Mouse (Mus musculus) brain, embryonic 18.5 days (tissue): Measurements from ENCODE around the gene Gm5901.
A peak's percentile ranks its signal among the peaks of the same experiment; 100 is the strongest.
"Not testable (repeated sequence)": the region's sequence is repeated elsewhere in the genome, so short reads cannot be mapped to it uniquely, and the experiment has no call there.

Source experiments
- DNase-seq: peaks from one replicate; pipeline ENCODE4 v3.0.0-alpha.2; 2012; ENCODE audit warnings: low read depth, low spot score

The Gm5901 gene

DNA sequence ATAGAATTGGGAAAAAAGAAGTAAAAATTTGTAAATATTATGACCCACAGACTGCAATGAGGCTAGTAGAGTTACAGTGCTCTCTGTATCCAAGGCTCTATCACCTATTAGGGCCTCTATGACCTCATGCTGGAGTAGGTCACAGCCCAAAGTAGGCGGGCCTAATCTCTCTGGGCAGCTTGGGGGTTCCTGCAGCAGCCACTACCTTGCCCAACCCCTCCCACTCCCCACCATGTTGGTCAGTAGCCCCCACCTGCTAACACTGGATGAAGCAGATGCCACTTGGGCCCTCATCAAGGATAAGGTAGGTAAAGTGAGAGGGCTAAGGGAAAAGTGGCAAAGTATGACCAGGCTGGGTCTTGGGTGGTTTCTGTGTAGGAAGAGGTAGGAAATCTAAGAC, at the start of gene Gm5901:
Gm5901 (plus strand) TSS at position 173 of the 400 bp plus-strand sequence.
- no peak for DNase-seq

DNA sequence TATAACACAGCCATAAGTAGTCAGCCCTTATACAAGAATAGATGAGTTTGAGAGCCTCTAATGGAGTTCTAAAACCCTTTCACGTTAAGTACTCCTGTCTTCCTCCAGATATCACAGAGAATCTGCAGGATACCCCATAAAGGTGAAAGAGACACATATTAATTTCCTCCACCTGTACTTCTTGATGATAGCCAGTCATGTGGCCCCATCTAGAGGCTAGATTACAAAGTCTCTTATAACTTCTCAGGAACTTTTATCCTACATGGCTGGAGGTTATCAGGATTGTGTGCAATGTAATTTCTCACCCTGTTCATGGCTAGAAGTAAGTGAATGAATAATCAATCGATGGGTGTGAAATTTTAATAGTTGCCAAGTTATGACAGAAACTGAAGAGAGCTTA, 49.5 kb upstream of the Gm5901 start:
- no peak for DNase-seq

DNA sequence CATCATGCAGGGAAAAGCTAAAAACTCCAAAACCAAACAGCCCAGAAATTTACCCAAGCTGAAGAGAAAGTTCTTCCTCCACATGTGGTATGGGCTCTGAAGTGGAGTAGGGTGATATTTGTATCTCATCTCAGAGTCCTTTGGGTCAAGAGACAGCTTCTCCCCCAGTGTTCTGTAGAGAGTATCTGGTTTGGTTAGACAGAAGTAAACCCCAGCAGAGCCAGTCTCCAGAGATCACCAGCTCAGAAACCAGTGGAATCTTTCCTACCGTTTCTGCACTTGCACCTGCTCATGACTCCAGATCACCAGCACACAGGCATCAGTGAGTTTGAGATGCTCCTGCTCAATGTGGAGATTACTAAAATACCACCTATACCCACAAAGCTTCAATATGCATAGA, 40.8 kb upstream of the Gm5901 start, which contains the start of gene Olfr690:
Olfr690 (minus strand) TSS at position 101 of the 400 bp plus-strand sequence.
- DNase-seq = no peak

DNA sequence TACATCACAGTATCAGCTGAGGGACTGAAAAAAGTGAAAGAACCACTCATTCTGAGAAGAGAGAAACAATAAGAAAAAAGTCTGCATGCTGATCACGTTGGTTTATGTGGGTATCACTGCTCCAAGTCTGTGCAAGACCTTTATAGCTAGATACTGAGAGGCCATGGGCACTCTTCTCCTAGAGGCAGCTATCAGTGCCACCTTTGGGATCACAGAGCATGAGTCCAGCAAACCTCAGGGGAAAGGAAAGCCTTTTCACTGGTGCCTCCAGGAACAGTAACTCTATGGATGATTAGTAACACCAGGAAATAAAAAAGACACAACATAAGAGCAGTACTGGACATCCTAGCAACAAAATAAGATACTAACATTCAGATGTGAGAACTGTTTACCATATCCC, 32.7 kb upstream of the Gm5901 start, which contains the start of gene Olfr691:
Olfr691 (minus strand) TSS at position 101 of the 400 bp plus-strand sequence.
- DNase-seq = no peak

DNA sequence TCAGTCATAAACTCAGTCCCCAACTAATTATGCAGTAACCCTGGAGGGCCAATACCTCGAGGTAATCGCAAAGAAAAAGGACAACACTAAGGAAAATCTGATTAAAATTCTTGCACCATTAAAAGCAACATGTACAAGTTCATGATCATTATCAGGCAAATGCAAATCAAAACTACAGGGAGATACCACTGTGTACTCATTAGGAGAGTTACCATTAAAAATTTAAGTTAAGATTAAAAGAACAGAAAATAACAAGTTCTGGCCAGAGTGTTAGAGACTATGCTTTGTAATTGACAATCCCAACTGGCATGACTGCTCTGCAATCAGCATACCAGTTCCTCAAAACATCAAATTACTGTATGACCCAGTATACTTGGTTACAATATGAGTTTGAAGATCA, 32.1 kb upstream of the Gm5901 start:
- no peak for DNase-seq

DNA sequence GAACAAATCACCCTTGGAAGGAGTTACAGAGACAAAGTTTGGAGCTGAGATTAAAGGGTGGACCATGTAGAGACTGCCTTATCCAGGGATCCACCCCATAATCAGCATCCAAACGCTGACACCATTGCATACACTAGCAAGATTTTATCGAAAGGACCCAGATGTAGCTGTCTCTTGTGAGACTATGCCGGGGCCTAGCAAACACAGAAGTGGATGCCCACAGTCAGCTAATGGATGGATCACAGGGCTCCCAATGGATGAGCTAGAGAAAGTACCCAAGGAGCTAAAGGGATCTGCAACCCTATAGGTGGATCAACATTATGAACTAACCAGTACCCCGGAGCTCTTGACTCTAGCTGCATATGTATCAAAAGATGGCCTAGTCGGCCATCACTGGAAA, 18.8 kb upstream of the Gm5901 start:
- DNase-seq = not testable (repeated sequence)

DNA sequence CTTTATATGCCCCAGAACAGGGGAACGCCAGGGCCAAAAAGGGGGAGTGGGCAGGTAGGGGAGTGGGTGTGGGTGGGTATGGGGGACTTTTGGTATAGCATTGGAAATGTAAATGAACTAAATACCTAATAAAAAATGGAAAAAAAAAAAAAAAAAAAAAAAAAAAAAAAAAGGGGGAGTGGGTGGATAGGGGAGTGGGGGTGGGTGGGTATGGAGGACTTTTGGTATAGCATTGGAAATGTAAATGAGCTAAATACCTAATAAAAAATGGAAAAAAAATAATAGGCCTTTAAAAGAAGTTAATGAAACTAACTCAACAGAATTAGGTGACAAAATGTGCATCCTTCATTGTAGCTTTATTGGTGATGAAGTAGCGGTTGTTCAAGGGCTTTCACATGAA, 18.4 kb upstream of the Gm5901 start:
- DNase-seq = not testable (repeated sequence)

DNA sequence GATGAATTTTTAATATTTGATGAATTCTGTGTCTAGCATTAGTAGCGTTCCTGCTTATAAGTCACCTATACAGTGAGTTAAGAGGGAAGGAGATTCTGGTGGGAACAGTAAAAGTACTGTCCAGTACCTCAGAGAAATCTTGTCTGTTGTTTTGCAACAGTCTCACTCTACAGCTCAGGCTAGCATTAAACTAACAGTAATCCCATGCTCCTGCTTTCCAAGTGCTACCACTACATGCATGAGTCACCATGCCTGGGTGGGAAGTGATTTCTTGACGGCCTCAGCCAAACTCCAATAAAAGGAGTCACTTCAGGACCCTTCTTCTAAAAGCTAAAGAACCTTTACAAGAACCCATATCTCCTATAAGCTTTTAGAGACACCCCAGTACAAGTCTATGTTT, 13.1 kb upstream of the Gm5901 start:
- DNase-seq = no peak

DNA sequence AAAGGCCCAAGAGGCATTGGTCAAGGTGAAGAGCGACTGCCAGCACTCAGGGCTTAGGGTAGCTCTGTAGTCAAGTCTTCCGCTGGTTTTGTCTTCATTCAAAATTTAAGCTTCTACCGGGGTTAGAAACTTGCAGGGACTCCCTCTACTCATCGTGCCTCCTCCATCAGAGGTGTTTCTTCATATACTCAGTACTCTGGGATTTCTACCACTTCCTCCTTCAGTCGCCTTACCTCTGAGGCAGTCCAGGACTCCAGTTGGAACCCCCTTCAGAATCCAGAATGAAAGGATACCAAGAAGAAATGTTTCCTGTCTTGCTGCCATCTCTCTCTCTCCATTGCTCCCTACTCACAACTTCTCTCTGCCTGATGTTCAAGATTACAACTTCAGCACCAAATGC, 7.6 kb upstream of the Gm5901 start:
- no peak for DNase-seq

DNA sequence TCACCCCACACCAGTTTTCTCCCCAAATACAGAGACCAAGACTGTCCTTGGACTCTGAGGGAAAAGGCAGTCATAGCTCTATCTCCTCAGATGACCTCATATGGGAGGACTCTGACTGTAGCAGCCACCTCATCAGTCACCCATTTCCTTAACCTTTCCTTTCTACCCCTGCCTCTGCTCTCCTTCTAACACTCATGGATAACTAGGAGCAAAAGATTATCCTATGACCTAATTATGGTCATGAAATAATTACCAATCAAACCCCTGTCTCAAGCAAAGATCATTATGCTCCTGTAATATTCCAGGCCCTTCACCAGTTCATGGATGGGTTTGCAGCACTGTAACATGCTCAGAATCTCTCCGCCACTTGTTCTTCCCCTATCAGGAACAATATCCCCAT, 6.9 kb upstream of the Gm5901 start, which contains the start of gene Olfr692:
Olfr692 (plus strand) TSS at position 301 of the 400 bp plus-strand sequence.
- DNase-seq = no peak

DNA sequence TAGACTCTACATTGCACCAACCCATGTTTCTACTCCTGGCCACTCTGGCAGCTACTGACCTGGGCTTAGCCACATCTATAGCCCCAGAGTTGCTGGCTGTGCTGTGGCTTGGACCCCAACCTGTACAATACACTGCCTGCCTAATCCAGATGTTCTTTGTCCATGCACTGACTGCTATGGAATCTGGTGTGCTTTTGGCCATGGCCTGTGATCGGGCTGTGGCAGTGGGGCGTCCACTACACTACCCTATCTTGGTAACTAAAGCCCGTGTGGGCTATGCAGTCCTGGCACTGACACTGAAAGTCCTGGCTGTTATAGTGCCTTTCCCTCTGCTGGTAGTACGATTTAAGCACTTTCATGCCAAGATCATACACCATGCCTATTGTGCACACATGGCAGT, 6.3 kb upstream of the Gm5901 start:
- no peak for DNase-seq

DNA sequence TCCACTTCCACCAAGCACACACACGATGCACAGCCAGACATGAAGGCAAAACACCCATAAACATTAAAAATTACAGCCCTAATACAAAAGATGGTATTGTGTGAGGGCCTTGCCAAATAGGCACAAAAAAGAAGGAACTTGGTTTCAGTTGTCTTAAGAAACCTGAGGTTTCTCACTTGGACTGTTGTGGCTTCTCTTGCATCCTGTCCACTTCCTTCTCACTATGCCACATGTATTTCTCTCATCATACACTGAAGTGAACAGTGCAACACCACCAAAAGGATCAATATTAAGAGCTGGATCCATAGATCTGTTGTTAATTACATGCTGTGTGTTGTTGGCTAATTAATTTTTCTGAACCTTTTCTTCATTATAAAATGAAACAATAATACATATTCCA, 1.9 kb upstream of the Gm5901 start:
- DNase-seq = no peak

DNA sequence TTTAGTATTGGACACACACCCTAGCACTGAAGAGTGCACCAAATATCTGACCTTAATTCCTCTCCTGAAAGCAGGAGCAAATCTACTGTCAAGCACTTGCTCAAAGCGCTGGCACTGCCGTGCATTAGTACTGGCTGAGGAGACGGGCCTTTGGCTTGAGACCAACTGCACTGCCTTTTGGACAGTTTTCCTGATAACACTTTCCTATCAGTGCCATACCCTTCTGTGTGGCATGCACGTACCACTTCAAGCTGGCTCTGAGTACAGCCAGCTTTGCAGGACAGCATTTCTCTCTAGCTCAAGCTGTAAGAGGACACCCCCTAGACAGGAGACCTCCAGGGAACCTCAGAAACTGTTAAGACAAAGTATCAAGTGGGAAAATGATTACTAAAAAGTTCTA, 1.3 kb upstream of the Gm5901 start:
- DNase-seq = no peak

DNA sequence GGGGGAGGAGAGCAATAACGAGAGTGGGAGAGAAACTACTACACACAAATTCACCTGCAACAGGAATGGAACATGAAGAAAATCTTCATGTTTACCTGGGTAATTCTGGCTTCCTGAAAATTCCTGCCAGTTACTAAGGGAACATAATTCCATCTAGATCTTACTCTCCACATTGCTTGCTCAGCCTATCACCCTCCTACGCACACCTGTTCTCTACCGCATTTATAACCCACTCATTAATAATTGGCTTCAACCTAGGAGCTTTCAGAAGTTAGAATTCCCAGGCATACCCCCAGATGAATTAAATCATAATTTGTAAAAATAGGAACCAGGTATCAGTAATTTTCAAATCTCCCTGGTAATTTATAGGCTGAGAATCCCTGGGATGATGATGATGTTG, 862 bp upstream of the Gm5901 start:
- no peak for DNase-seq

DNA sequence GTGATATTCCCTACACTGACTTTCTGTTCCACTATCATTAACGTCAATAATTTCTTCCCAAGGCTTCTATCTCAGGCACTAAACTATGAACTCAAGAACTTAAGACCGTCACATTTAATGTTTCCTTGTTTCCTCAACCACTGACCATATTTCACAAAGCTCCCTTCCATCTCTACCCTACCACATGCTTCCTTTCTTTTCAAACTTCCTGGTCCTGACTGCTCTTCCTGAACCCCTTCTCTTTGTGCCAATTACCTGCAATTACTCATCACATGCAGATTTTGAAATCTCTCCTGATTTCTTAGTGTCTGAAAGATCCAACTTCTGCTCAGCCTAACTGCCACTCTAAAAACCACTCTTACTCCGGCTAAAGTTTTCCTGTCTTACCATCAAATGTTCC, 5.5 kb downstream of the Gm5901 start:
- no peak for DNase-seq

DNA sequence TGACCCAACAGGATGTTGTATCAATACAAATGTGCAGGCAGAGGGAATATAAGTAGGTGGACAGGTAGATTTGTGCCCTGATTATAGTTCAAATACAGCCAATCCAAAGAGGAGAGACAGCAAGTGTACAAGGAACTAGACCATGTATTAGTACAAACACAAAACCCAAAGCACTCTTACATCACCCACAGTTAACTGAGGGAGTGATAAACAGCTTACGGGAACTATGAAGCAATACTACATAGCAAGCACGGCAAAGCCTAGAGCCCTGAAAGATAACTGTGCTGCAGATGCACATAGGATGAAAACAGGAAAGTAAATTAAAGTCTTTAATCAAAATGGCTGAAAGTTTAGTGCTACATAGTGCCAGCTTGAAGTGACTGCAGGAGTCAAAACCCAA, 12.9 kb downstream of the Gm5901 start:
- no peak for DNase-seq

DNA sequence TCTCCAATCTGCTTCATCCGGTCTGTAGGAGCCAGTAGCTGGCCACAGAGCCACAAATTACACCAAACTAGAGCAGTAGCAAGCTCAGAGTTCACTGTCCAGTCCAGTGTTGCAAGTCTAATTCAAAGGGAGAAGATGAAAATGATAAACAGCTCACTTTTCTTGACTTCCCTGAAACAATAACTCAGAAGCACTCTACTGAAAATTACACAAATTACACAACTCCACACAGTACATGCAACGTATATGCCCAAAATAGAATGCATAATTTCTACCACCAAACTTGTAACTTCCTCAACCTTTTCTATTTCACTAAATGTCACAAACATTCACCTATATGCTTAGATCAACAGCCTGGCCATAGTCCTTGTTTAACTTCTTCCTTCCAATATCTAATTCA, 15.4 kb downstream of the Gm5901 start:
- DNase-seq = no peak

DNA sequence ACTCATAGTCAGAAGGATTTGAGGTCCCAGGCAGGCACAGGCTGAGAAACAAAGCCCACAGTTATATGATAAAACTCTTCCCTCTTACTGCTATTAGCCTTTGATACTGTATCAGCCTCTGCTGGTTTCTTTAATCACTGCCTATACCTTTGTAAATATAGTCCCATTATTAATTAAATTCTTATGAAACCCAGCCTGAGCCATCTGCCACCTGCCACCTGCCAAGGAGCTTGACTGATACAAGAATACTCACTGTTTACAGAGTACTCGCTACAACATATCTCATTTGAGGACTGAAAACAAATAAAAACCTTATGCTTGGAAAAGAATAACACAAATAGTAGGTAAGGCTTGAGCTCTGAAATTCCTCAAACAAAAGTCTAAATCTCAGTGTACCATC, 19.8 kb downstream of the Gm5901 start:
- no peak for DNase-seq

DNA sequence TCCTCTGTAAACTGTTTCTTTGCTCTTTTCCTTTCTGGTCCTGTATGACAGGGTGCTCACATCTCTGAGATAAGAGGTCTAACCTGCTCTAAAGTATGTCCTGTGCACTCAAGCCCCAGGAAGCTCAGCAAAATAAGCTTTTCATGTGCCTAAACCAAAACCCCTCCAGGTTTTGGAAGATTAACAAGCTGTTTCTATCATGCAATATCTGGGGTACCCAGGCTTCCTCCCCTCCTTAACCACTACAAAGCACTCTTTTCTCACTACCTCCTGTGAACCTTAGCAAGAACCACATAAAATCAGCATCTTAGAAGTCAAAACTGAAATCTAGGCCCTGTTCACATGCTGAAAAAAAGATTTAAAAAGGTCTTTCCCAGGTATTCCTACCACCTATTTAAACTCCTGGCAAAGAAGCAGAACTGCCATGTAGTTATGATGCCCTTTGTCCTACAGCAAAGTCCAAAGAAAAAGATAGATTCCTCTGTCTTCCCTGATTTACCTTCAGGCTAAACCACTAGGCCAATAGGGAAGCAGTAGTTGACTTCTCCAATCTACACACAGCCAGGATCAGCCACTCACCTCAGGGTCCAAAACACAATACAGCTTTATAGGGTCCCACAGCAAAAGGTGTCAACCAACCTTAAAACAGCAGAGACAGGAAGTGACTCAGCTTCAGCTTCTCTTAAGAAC, 20.4 kb downstream of the Gm5901 start:
- DNase-seq = no peak

DNA sequence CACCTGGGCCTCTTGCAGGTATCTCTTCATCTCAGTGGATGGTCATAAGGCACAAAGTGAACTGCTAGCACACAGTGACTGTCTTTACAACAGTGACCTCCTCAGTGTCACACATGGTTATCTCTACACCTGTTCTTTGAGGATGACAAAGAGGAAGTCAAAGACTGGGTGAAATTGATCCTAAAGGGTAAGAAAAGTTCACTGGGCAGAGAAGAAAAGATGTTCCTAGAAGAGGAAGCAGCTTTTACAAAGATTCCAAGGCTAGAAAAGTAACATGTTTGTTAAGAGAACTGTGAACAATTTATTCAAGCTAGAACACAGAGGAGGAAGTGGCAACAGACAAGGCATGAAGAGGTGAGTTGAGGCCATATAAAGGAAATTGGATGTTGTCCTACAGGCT, 21.3 kb downstream of the Gm5901 start:
- no peak for DNase-seq

DNA sequence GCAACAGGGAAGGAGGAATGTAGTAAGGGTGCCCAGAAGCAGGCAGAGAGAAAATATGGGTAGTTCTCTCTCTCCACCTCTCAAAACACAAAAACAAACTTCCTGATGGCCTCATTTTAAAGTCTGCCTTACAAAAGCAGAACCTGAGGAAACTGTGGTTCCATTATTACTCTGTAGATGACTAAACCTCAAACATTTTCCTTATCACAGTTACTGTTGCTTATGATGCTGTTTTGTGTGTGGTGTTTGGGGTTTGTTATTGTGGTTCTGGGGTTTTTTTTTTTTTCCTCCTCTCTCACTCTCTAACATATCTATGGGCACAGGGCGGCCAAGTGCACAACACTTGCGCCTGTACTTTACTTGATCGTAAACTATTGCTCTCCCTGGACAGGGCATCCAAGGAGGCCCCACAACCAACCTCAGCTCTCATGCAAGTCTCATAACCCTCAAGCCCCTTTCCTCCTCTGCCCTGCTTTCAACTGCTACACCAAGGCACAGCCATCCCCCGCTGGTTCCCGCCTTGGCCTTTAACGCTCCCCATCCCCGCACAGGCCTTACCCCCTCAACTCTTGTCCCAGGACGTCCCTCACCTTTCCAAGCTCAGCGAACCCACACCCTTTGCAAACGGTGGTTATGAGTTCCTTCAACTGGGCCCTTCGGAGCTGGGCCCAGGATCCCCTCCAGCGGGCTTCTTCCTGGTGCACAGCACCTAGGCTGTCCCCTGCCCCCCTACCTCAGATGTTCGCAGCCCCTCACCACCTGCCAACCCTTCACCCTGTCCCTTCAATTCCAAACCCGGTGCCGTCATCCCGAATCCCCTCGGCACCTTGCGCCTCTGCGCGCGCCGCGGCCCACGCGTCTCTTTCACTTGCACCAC, 24.5 kb downstream of the Gm5901 start:
- DNase-seq = no peak

DNA sequence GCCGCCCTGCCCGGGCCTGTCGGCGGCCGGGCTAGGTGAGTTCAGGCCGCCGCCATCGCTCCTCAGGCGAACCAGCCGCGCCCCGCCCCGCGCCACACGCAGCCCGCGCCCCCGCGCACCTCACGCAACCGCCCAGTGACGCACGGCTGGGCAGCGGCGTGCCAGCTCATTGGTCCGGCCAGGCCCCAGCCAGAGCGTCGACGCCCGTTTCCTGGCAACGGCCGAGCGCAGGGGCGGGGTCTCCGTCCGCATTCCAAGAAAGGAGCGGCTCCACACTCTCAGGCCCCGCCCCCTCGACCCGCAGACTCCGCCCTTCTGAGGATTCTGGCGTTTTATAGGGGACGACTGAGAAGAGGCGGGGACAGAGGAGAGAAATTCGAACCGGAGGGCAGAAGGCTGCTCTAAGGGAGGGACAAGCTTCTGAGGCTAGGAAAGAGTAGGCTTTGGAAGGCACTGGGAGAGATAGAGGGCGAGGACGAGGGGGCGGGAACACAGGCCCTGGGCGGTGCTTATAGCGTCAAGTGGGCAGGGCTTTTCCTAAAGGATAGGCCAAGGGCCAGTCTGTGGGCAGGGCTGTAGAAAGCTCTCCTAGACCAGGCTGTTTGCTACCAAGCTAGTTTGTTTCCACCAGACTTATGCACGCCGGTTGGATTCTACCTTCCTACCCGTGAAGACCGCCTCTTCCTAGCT, 25.2 kb downstream of the Gm5901 start, which contains the start of gene Fam160a2:
Fam160a2 (minus strand) TSS at position 120 of the 690 bp plus-strand sequence.
- DNase-seq = peak; percentile 98
